Mouse (Mus musculus) gastrocnemius, postnatal 25 days (tissue): Measurements from ENCODE around the gene Qpct. TPM values are rescaled to one million over a fixed set of nuclear protein-coding genes. Genes with fewer than 3 reads are reported as not detected.
"Not testable (repeated sequence)": the region's sequence is repeated elsewhere in the genome, so short reads cannot be mapped to it uniquely, and the experiment has no call there.

ENCODE experiments used
- DNase-seq: peaks from one replicate; pipeline ENCODE4 v3.0.0; 2022
- total RNA-seq, 2 experiments: library from RNA; stranded (reverse); gene quantifications; 1 replicate in 1 of 2; 2 replicates in 1 of 2; pipeline ENCODE4 v1.2.3; 2021

The Qpct gene
- total RNA-seq, 2 experiments from 2014 or later = 3.9 to 5.4 TPM

DNA sequence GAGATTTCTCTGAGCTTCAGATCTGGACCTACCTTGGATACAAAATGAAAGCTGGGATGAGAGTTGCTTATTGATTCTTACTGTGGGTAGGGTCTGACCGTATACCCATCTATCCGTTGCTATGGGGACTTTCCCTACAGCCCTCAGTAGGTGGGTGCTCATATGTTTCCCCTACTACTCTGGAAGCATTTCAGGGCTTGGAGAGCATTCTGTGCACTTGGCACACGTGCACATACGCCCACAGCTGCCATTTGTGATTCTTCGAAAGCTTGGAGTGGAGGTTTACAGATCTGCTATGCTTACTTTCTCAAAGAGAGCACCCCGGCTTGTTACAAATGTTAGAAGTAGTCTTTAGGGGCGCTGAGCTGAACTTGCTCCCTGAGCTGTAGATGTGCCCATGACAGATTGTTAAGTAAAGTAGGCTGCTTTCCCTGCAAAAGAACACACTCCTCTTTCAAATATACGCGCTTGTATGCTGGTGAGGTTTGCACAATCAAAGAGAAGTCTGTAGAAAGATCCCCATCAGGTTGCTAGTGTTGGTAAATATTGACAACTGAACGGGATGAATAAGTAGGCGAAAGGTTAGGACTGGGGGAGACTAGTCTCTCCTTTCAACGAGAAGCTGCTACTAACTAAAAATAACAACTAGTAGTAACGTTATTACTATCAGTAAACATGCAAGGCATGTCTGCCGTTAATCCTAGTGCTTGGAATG is 18.2 kb downstream of the Qpct start:
- no peak for DNase-seq

GRCm38 (mm10) chr17:79071951-79072350 is 20.2 kb downstream of the Qpct start:
- no peak for DNase-seq

- DNase-seq = no peak
These were observed 25.5 kb downstream of the Qpct start for GRCm38 (mm10) chr17:79076974-79077847.

DNA sequence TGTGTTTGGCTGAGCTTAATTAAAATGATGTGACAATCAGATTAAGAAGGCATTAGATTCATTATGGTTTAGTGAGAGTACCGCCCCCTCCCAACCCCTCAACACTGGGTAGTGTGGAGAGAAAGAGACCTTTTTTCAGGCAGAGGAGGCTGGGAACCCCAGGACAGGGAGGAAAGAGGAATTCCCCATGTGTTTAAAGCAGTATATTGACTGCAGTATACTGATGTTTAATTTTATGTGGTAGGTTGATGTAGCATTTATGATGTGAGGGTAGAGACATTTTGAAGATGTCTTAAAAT is 26.1 kb downstream of the Qpct start:
- DNase-seq = no peak

GRCm38 (mm10) chr17:79078248-79078647 is 26.5 kb downstream of the Qpct start:
- no peak for DNase-seq

- DNase-seq = no peak
These were observed 40.0 kb downstream of the Qpct start for GRCm38 (mm10) chr17:79091710-79092109.

DNA sequence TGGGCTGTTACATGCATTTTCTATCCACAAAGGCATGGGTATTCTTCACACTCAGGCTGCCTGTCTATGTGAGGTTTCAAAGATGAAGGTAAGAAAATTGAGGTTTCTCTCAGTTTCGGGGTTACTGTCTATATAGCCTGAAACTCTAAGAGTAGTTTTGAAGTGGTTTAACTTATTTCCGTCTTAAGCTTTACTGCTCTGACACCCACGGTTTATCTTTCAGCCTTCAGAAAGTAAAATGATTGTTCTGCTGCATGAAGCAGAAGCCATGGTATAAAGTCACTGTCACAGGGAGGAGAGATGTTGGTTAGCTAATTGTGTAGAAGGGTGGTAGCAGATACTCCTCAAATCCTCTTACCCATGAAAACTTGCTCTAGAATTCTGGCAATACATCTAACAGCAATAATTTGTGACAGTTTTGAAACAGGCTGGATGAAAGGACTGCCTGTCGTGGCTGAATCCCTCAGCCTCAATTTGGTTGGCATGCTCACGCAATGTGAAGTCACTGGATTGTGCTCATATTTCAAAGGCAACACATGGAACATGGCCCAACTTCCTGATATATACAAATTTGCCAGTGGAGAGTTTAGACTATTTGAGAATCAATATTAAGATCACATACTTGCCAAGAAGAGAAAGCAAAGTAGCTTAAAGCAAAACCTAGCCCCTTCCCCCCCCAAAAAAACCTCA is 41.7 kb downstream of the Qpct start:
- DNase-seq = no peak

DNA sequence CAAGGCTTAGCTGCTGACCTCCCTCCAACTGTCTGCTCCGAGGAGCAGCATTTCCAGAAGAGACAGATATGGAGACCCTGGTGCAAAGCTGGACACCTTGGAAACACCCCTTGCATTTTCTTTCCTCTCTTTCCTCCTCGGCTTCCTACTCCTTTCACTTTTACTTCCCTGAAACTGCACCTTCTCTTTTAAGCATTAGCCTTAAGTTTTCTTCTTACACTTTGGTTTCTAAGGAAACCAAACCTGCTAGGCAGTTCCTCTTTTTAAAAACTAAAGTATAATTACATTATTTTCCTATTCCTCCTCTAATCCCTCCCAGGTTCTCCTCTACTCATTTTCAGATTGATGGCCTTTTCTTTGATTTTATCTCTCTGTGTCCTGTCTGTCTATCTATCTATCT is 43.9 kb downstream of the Qpct start:
- DNase-seq = no peak

DNA sequence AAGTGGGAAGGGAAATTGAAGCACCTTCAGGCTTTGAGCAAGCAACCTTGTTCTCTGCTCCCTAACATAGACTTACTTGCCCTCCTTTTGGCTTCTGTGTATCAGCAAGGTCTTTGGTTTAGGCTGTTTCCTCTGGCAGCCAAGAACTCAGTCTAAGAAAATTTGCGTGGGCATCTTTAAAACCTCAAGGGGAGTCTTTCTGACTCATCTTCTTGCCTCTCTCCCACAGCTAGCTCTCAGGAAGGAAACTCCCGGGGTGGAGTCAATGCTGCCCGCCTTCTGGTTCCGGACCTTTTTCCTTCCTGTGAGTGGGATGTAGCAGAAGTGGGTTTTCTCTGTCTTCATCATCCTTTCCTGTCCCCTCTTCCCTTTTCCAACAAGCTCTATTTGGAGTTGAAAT is 48.2 kb downstream of the Qpct start:
- no peak for DNase-seq

- no peak for DNase-seq
These were observed 56.5 kb downstream of the Qpct start for GRCm38 (mm10) chr17:79108238-79108637.

DNA sequence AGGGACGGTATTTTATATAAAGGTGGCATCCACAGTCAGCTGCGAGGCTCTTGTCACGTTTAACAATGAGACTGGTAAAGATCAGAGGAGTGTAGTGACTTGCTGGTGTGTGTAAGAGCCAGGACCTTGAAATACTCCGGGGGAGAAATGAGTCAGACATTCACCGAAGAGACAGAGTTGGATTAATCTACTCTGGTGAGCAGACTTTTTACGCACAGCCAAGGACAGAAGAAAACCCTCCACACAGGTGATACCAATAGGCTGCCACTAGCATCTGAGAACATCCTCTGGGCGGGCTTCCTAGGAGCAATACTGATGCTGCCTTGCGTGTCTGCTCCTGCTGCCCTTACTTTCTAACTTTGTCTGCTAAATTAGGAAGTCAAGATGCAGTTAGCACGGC is 57.9 kb downstream of the Qpct start:
- no peak for DNase-seq

DNA sequence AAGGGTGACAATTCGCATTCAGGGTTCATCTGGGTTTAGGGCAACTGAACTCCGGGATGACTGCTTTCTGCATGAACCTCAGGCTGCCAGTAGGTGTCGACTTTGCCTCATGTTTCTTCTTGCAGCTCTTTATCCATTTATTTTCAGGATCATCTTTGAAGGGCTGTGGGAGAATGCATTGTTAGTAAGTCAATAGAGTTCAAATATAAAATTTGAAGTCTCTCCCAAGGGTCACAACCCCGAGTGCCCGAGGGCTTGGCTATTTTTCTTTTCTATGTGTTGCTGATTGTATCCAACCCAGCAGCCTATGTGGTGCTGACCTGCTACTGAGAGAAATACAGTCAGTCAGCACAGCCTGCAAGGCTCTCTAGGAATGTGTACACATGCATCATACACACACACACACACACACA is 59.2 kb downstream of the Qpct start:
- DNase-seq = no peak

GRCm38 (mm10) chr17:79115248-79115647 is 63.5 kb downstream of the Qpct start:
- not testable (repeated sequence) for DNase-seq

DNA sequence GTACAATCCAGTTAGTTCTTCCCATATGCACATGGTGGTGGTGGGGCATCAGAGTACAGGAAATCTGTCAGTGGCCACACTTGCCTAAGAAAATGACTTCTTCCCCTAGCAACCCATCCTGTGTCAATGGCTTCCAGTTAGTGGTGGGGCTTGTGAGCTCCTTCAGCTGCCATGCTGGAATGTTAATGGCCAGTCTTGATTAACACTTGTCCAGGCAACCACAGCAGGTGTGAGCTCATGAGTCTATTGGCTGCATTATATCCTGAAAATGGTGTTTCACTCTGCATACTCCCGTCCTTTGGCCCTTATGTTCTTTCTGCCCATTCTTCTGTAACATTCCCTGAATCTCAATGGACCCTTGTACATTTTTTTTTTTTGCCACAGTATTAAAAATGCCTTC is 67.4 kb downstream of the Qpct start:
- no peak for DNase-seq

- DNase-seq = no peak
These were observed 68.6 kb downstream of the Qpct start for GRCm38 (mm10) chr17:79120269-79120668.

- no peak for DNase-seq
These were observed 82.0 kb downstream of the Qpct start for GRCm38 (mm10) chr17:79133740-79134139.

DNA sequence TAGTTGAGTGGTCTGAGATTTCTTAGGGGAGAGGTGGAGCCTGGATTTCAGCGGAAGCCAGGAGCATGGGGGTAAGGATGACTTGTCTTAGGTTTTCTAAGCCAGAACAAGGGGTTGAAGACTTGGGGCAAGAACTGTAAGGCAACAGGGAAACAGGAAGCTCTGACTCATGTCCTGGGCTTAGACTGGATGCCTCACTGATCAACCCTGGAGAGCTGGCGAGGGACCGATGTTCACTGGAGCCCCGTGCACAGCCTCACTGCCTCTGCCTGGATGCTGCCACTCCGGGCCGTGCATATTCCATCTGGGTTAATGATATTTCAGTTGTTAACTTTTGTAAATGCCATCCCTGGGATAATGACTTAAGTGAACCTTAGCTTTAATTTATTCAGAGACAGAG is 84.1 kb downstream of the Qpct start:
- no peak for DNase-seq

GRCm38 (mm10) chr17:79136401-79136800 is 84.7 kb downstream of the Qpct start:
- DNase-seq = peak; percentile 12

Other genes starting within 250 kb of the Qpct start
- gene Heatr5b, start 216.5 kb upstream of the Qpct start, total RNA-seq = 10 to 100 TPM in 1 of 2 experiments, 1 to 10 TPM in 1; 7.1 to 10.5 TPM
- gene Gpatch11, start 216.3 kb upstream of the Qpct start, total RNA-seq = 10 to 100 TPM; 18.7 to 20.7 TPM
- gene Eif2ak2, start 169.3 kb upstream of the Qpct start, total RNA-seq = 1 to 10 TPM; 4.4 to 4.5 TPM
- gene Sult6b1, start 144.9 kb upstream of the Qpct start, total RNA-seq = not detected
- gene Cebpzos, start 135.4 kb upstream of the Qpct start, total RNA-seq = 10 to 100 TPM; 40.3 to 42.0 TPM
- 10 to 100 TPM; 16.4 to 21.8 TPM for gene Cebpz, start 114.8 kb upstream of the Qpct start, total RNA-seq
- gene Ndufaf7, start 114.8 kb upstream of the Qpct start, total RNA-seq = 10 to 100 TPM; 24.7 to 27.8 TPM
- 1 to 10 TPM; 8.4 to 8.5 TPM for gene Prkd3, start 31.1 kb upstream of the Qpct start, total RNA-seq